Mouse (Mus musculus): Measurements from ENCODE around the gene Tmtc3. TPM values are rescaled to one million over a fixed set of nuclear protein-coding genes. Genes with fewer than 3 reads are reported as not detected.
"Not testable (repeated sequence)": the region's sequence is repeated elsewhere in the genome, so short reads cannot be mapped to it uniquely, and the experiment has no call there.

Gene Tmtc3
- polyA plus RNA-seq, 1 experiment from 2014 or later: 25.7 TPM

DNA sequence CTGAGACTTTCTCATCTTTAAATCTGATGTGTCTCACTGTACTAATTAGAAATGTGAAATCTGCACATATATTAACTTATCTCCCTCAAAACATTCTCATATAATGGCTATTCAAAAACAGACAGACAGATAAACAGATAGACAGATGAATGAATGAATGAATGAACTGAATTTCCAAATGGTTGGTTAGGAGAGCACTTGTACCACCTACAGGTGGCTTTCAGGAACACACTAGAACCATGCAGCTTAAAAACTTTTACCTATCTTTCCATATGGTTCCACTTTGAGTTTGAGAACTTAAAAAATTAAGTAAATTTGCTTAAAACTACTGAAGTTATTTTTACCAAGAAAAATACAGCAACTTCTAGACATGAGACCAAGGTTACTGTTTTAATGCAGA is 37.8 kb downstream of the Tmtc3 start:
- ATAC-seq (ENCODE audit: insufficient number of reproducible peaks, insufficient read depth, low FRiP score, low TSS enrichment): no peak
- no peaks in the 10 kb centered on the region for H3K27me3 ChIP-seq
- no peak overlapping the region for H3K27ac ChIP-seq
- H3K4me2 ChIP-seq (replicated peaks): no peak overlapping the region
- no peaks in the 10 kb centered on the region for H3K4me1 ChIP-seq
- H3K36me3 ChIP-seq: peaks cover 15% of the 10 kb centered on the region; the same call in 1 of the 2 replicates
- no peaks in the 10 kb centered on the region for H3K9me3 ChIP-seq
- H3K4me3 ChIP-seq: no peak overlapping the region
- no peak overlapping the region for H3K9ac ChIP-seq

DNA sequence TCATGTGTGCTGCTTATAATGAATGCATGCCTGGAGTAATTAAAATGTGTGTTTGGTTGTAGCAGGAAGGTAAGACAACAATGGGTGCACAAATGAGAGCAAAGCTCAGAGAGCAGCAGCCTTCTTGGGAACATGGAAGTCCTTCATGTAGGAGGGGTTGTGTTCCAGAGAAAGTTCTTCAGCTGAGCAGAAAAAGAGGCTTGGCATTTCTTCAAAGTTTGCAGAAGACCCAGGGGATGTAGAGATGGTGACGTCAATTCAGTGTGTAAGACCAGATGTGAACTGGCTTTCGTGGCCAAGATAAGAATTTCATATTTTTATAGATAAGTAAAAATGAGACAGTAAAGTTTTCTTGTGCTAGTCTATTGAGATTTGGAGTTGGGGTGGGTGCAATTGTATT is 59.6 kb downstream of the Tmtc3 start:
- H3K4me1 ChIP-seq: no peaks in the 10 kb centered on the region
- no peaks in the 10 kb centered on the region for H3K36me3 ChIP-seq
- no peak overlapping the region for H3K9ac ChIP-seq
- no peaks in the 10 kb centered on the region for H3K27me3 ChIP-seq
- no peaks in the 10 kb centered on the region for H3K9me3 ChIP-seq
- no peak overlapping the region for H3K4me3 ChIP-seq
- 83% methylated on average over 2 of the region's 2 CpGs for WGBS
- no peak overlapping the region for H3K27ac ChIP-seq
- H3K4me2 ChIP-seq (replicated peaks): no peak overlapping the region
- no peak for ATAC-seq (ENCODE audit: insufficient number of reproducible peaks, insufficient read depth, low FRiP score, low TSS enrichment)

DNA sequence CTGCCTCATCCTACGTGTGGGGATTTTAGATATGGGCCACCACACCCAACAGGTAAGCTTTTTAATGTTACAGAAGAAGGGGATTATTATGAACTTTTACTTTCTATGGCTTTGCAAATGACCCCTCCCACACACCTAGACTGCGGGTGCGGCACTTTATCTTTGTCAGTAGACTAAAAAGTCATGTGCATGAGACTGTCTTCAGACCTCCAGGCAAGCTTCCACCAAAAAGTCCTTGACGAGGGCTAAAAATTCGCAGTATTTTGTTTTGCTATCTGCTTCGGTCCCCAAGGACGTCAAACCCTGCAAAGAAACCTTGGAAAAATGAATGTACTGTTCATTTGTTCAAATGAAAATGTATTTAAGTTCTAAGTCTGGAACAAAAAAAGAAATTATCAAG is 71.6 kb downstream of the Tmtc3 start:
- H3K9ac ChIP-seq: no peak overlapping the region
- no peaks in the 10 kb centered on the region for H3K27me3 ChIP-seq
- no peaks in the 10 kb centered on the region for H3K9me3 ChIP-seq
- no peak overlapping the region for H3K4me2 ChIP-seq (replicated peaks)
- no peak overlapping the region for H3K27ac ChIP-seq
- H3K4me1 ChIP-seq: no peaks in the 10 kb centered on the region
- H3K4me3 ChIP-seq: no peak overlapping the region
- ATAC-seq (ENCODE audit: insufficient number of reproducible peaks, insufficient read depth, low FRiP score, low TSS enrichment): no peak
- H3K36me3 ChIP-seq: no peaks in the 10 kb centered on the region
- WGBS: 88% methylated on average over 7 of the region's 7 CpGs

DNA sequence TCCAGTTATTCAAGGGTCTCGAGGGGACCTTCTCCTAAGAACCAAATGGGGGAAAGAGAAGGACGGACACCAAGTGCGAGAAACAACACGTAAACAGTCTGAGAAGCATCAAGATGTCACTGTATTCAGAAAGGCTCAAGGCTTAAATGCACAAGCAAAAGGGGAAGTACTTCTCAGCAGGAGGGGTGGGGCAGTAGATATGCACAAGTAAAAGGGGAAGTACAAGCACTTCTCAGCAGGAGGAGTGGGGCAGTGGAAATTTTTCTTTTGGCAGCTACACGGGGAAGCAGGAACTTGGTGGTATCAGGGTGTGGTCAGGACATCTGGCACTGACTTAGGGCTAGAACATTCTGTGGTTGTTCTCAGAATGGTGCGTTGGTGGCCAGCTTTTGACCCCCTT is 84.8 kb downstream of the Tmtc3 start:
- ATAC-seq (ENCODE audit: insufficient number of reproducible peaks, insufficient read depth, low FRiP score, low TSS enrichment); H3K36me3 ChIP-seq; H3K27ac ChIP-seq; H3K9ac ChIP-seq; H3K4me3 ChIP-seq; H3K4me1 ChIP-seq; H3K9me3 ChIP-seq; H3K4me2 ChIP-seq (replicated peaks); H3K27me3 ChIP-seq: not testable (repeated sequence)
- WGBS: 86% methylated on average over 6 of the region's 6 CpGs

Other genes starting within 250 kb of the Tmtc3 start
- gene Gm4301, start 151.7 kb downstream of the Tmtc3 start, polyA plus RNA-seq (2016; fragmentation: Nextera tagmentation; extraction: Ambion mirVana): not detected in 2 replicates
- gene Gm4302, start 146.5 kb downstream of the Tmtc3 start, polyA plus RNA-seq (2016; fragmentation: Nextera tagmentation; extraction: Ambion mirVana): not detected in 2 replicates
- gene Gm4303, start 141.4 kb downstream of the Tmtc3 start, polyA plus RNA-seq (2016; fragmentation: Nextera tagmentation; extraction: Ambion mirVana): not detected in 2 replicates
- gene Gm4305, start 136.3 kb downstream of the Tmtc3 start, polyA plus RNA-seq (2016; fragmentation: Nextera tagmentation; extraction: Ambion mirVana): not detected in 2 replicates
- gene Gm4307, start 126.0 kb downstream of the Tmtc3 start, polyA plus RNA-seq (2016; fragmentation: Nextera tagmentation; extraction: Ambion mirVana): not detected in 2 replicates
- not detected in 2 replicates for gene Gm4312, start 104.8 kb downstream of the Tmtc3 start, polyA plus RNA-seq (2016; fragmentation: Nextera tagmentation; extraction: Ambion mirVana)
- gene Cep290, start 208 bp upstream of the Tmtc3 start, polyA plus RNA-seq (2016; fragmentation: Nextera tagmentation; extraction: Ambion mirVana): 6.8 and 7.3 TPM in 2 replicates
- 7.5 and 9.3 TPM in 2 replicates for gene 4930430F08Rik, start 103.1 kb upstream of the Tmtc3 start, polyA plus RNA-seq (2016; fragmentation: Nextera tagmentation; extraction: Ambion mirVana)
- gene 1700017N19Rik, start 103.1 kb upstream of the Tmtc3 start, polyA plus RNA-seq (2016; fragmentation: Nextera tagmentation; extraction: Ambion mirVana): not detected in 2 replicates

Data from embryonic facial prominence, embryonic 12.5 days (tissue).